Mouse (Mus musculus): ENCODE data around the gene Tssk1. TPM values are rescaled to one million over a fixed set of nuclear protein-coding genes. Genes with fewer than 3 reads are reported as not detected.

The Tssk1 gene
- polyA plus RNA-seq, 1 experiment = not detected

- Histone ChIP-seq H3K27ac (ENCODE audit: insufficient read depth, low read length) (no peak overlapping the region), H3K9ac (ENCODE audit: low read depth, poor library complexity, severe bottlenecking) (no peak overlapping the region), H3K9me3 (replicated peaks; ENCODE audit: control insufficient read depth, insufficient read depth, low read length, poor library complexity, severe bottlenecking) (no peaks in the 10 kb centered on the region), H3K4me3 (ENCODE audit: low read depth, low read length) (no peak overlapping the region), H3K27me3 (ENCODE audit: control insufficient read depth, insufficient read depth, low read length, poor library complexity, severe bottlenecking) (no peaks in the 10 kb centered on the region), H3K4me1 (ENCODE audit: control insufficient read depth, insufficient read depth, low read length) (no peaks in the 10 kb centered on the region), H3K36me3 (ENCODE audit: control insufficient read depth, insufficient read depth, low read length, poor library complexity, severe bottlenecking) (no peaks in the 10 kb centered on the region)
- TF ChIP-seq CTCF (IDR thresholded peaks at IDR 0.05; ENCODE audit: low read depth, low read length) (no peak), POLR2A (IDR thresholded peaks at IDR 0.05; ENCODE audit: insufficient read depth, low read length) (no peak), EP300 (IDR thresholded peaks at IDR 0.05; ENCODE audit: insufficient read depth, low read depth, low read length) (no peak)
Observed at GRCm38 (mm10) chr16:17939255-17939751, 45.3 kb downstream of the Tssk1 start.

- Histone ChIP-seq H3K27me3 (ENCODE audit: control insufficient read depth, insufficient read depth, low read length, poor library complexity, severe bottlenecking) (no peaks in the 10 kb centered on the region), H3K27ac (ENCODE audit: insufficient read depth, low read length) (no peak overlapping the region), H3K9me3 (replicated peaks; ENCODE audit: control insufficient read depth, insufficient read depth, low read length, poor library complexity, severe bottlenecking) (no peaks in the 10 kb centered on the region), H3K4me1 (ENCODE audit: control insufficient read depth, insufficient read depth, low read length) (no peaks in the 10 kb centered on the region), H3K36me3 (ENCODE audit: control insufficient read depth, insufficient read depth, low read length, poor library complexity, severe bottlenecking) (no peaks in the 10 kb centered on the region), H3K4me3 (ENCODE audit: low read depth, low read length) (no peak overlapping the region), H3K9ac (ENCODE audit: low read depth, poor library complexity, severe bottlenecking) (no peak overlapping the region)
- no peak for TF ChIP-seq CTCF (IDR thresholded peaks at IDR 0.05; ENCODE audit: low read depth, low read length)
Observed at GRCm38 (mm10) chr16:17943466-17943865, 49.4 kb downstream of the Tssk1 start.

- no peaks in the 10 kb centered on the region for H3K27me3 ChIP-seq (ENCODE audit: control insufficient read depth, insufficient read depth, low read length, poor library complexity, severe bottlenecking)
- no peak for TF ChIP-seq EP300 (IDR thresholded peaks at IDR 0.05; ENCODE audit: insufficient read depth, low read depth, low read length)
- TF ChIP-seq POLR2A (IDR thresholded peaks at IDR 0.05; ENCODE audit: insufficient read depth, low read length) = no peak
- no peak for TF ChIP-seq CTCF (IDR thresholded peaks at IDR 0.05; ENCODE audit: low read depth, low read length)
- no peak overlapping the region for H3K4me3 ChIP-seq (ENCODE audit: low read depth, low read length)
- H3K9me3 ChIP-seq (replicated peaks; ENCODE audit: control insufficient read depth, insufficient read depth, low read length, poor library complexity, severe bottlenecking) = 0 out of 2 replicates have a peak, but pooled peaks cover 4% of the 10 kb centered on the region
- H3K27ac ChIP-seq (ENCODE audit: insufficient read depth, low read length) = no peak overlapping the region
- H3K4me1 ChIP-seq (ENCODE audit: control insufficient read depth, insufficient read depth, low read length) = no peaks in the 10 kb centered on the region
- H3K36me3 ChIP-seq (ENCODE audit: control insufficient read depth, insufficient read depth, low read length, poor library complexity, severe bottlenecking) = no peaks in the 10 kb centered on the region
- no peak overlapping the region for H3K9ac ChIP-seq (ENCODE audit: low read depth, poor library complexity, severe bottlenecking)
Observed at GRCm38 (mm10) chr16:17945081-17945831, 51.2 kb downstream of the Tssk1 start.

Other genes with a start within 250 kb of the Tssk1 start
- 1.6 and 2.7 TPM in 2 replicates for gene Ccdc74a, start 247.8 kb upstream of the Tssk1 start, polyA plus RNA-seq (2011; ENCODE audit: insufficient read depth, insufficient read length, low read depth, missing spikeins)
- gene Med15, start 161.3 kb upstream of the Tssk1 start, polyA plus RNA-seq (2011; ENCODE audit: insufficient read depth, insufficient read length, low read depth, missing spikeins) = 51.5 and 54.7 TPM in 2 replicates
- gene Klhl22, start 134.6 kb upstream of the Tssk1 start, polyA plus RNA-seq (2011; ENCODE audit: insufficient read depth, insufficient read length, low read depth, missing spikeins) = 40.2 and 44.0 TPM in 2 replicates
- 5.8 and 6.5 TPM in 2 replicates for gene Scarf2, start 96.9 kb upstream of the Tssk1 start, polyA plus RNA-seq (2011; ENCODE audit: insufficient read depth, insufficient read length, low read depth, missing spikeins)
- gene B830017H08Rik, start 61.1 kb upstream of the Tssk1 start, polyA plus RNA-seq (2011; ENCODE audit: insufficient read depth, insufficient read length, low read depth, missing spikeins) = not detected in 2 replicates
- not detected in 2 replicates for gene Car15, start 55.9 kb upstream of the Tssk1 start, polyA plus RNA-seq (2011; ENCODE audit: insufficient read depth, insufficient read length, low read depth, missing spikeins)
- gene Gm20518, start 2.6 kb upstream of the Tssk1 start, polyA plus RNA-seq (2011; ENCODE audit: insufficient read depth, insufficient read length, low read depth, missing spikeins) = 0.26 TPM in 1 of 2 replicates, not detected in the other
- gene Dgcr2, start 4.3 kb downstream of the Tssk1 start, polyA plus RNA-seq (2011; ENCODE audit: insufficient read depth, insufficient read length, low read depth, missing spikeins) = 36.4 and 40.6 TPM in 2 replicates
- not detected in 2 replicates for gene Tssk2, start 4.4 kb downstream of the Tssk1 start, polyA plus RNA-seq (2011; ENCODE audit: insufficient read depth, insufficient read length, low read depth, missing spikeins)
- 20.6 and 22.2 TPM in 2 replicates for gene Ess2, start 17.1 kb downstream of the Tssk1 start, polyA plus RNA-seq (2011; ENCODE audit: insufficient read depth, insufficient read length, low read depth, missing spikeins)
- gene Gsc2, start 20.8 kb downstream of the Tssk1 start, polyA plus RNA-seq (2011; ENCODE audit: insufficient read depth, insufficient read length, low read depth, missing spikeins) = 0.52 TPM in 1 of 2 replicates, not detected in the other
- gene Slc25a1, start 34.0 kb downstream of the Tssk1 start, polyA plus RNA-seq (2011; ENCODE audit: insufficient read depth, insufficient read length, low read depth, missing spikeins) = 99.4 and 101 TPM in 2 replicates
- gene Vpreb2, start 86.2 kb downstream of the Tssk1 start, polyA plus RNA-seq (2011; ENCODE audit: insufficient read depth, insufficient read length, low read depth, missing spikeins) = not detected in 2 replicates
- 30.2 and 31.0 TPM in 2 replicates for gene Dgcr6, start 158.6 kb downstream of the Tssk1 start, polyA plus RNA-seq (2011; ENCODE audit: insufficient read depth, insufficient read length, low read depth, missing spikeins)
- 8.7 and 9.2 TPM in 2 replicates for gene Prodh, start 196.0 kb downstream of the Tssk1 start, polyA plus RNA-seq (2011; ENCODE audit: insufficient read depth, insufficient read length, low read depth, missing spikeins)
- gene Rtn4r, start 233.4 kb downstream of the Tssk1 start, polyA plus RNA-seq (2011; ENCODE audit: insufficient read depth, insufficient read length, low read depth, missing spikeins) = 2.2 TPM in 2 replicates

Data from ES-Bruce4 (cell line).